Mouse (Mus musculus) naive thymus-derived CD4-positive, alpha-beta T cell, adult 2 months (primary cell): ENCODE measurements around the gene Gm49318.

Experiments
- DNase-seq: peaks from one replicate; pipeline ENCODE4 v3.0.0-alpha.2; 2011; ENCODE audit warnings: low read depth

Gene Gm49318

GRCm38 (mm10) chr9:22030386-22030785 lies 40.7 kb downstream of the Gm49318 start:
- DNase-seq = no peak

- DNase-seq = no peak
Measured at GRCm38 (mm10) chr9:22028467-22028866, 42.6 kb downstream of the Gm49318 start.

- DNase-seq = no peak
Measured at GRCm38 (mm10) chr9:22024592-22024991, 46.5 kb downstream of the Gm49318 start.

- no peak for DNase-seq
Measured at GRCm38 (mm10) chr9:22017208-22017825, 53.7 kb downstream of the Gm49318 start.

- DNase-seq = no peak
Measured at GRCm38 (mm10) chr9:22016245-22016644, 54.8 kb downstream of the Gm49318 start.

- DNase-seq = no peak
Measured at GRCm38 (mm10) chr9:22012731-22013130, 58.3 kb downstream of the Gm49318 start.

- no peak for DNase-seq
Measured at GRCm38 (mm10) chr9:22011055-22011454, 60.0 kb downstream of the Gm49318 start.

GRCm38 (mm10) chr9:22004546-22004945 lies 66.5 kb downstream of the Gm49318 start:
- DNase-seq = no peak

- DNase-seq = no peak
Measured at GRCm38 (mm10) chr9:22003163-22003554, 67.9 kb downstream of the Gm49318 start.

- peak; percentile 100 for DNase-seq
Measured at GRCm38 (mm10) chr9:22002194-22003162, 68.6 kb downstream of the Gm49318 start, which contains the start of the genes Ccdc151 and Prkcsh. Gene Ccdc151 (minus strand): TSS chr9:22002634. Gene Prkcsh (plus strand): TSS chr9:22002806.

GRCm38 (mm10) chr9:22001633-22002032 lies 69.4 kb downstream of the Gm49318 start:
- no peak for DNase-seq

- DNase-seq = no peak
Measured at GRCm38 (mm10) chr9:22000296-22000695, 70.8 kb downstream of the Gm49318 start.

- no peak for DNase-seq
Measured at GRCm38 (mm10) chr9:21996178-21996867, 74.7 kb downstream of the Gm49318 start.

- no peak for DNase-seq
Measured at GRCm38 (mm10) chr9:21992227-21992626, 78.8 kb downstream of the Gm49318 start.

GRCm38 (mm10) chr9:21989230-21990110 lies 81.6 kb downstream of the Gm49318 start, which contains the start of gene Rgl3:
Gene Rgl3 (minus strand): TSS chr9:21989446.
- DNase-seq = no peak

GRCm38 (mm10) chr9:21988421-21989101 lies 82.5 kb downstream of the Gm49318 start:
- no peak for DNase-seq

GRCm38 (mm10) chr9:21987592-21988342 lies 83.3 kb downstream of the Gm49318 start:
- no peak for DNase-seq
